Mouse (Mus musculus): ENCODE measurements around the gene Mrtfb. TPM values are rescaled to one million over a fixed set of nuclear protein-coding genes. Genes with fewer than 3 reads are reported as not detected.

Gene Mrtfb
- polyA plus RNA-seq, 1 experiment from 2014 or later: 11.6 TPM

DNA sequence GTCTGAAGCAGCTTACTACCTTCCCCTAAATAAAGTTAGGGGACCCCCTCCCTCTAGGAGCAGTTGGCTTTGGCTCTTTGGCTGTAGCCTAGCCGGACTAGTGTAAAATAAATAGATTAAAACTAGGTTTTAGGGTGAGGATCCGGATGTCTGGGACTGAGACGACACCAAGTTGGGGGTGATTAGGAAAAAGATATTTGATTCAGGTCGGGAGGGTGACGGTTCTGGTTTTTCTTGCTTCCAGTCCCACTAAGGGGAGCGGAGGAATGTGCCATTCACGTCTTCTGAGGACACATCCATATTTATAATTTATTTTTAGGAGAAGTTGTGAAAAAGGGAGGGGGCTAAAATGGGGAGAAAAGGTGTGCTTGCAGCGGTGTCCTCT lies 192.4 kb downstream of the Mrtfb start:
- ATAC-seq: no peak
- no peaks in the 10 kb centered on the region for H3K9me3 ChIP-seq (replicated peaks)
- WGBS: 10% methylated on average over 8 of the region's 8 CpGs
- H3K4me3 ChIP-seq: peak overlapping the region; percentile 69
- H3K27ac ChIP-seq: no peak overlapping the region
- peak overlapping the region; percentile 79 for H3K9ac ChIP-seq
- peaks cover 86% of the 10 kb centered on the region for H3K27me3 ChIP-seq
- H3K4me2 ChIP-seq: peak overlapping the region; percentile 98
- H3K4me1 ChIP-seq: peaks cover 69% of the 10 kb centered on the region
- no peaks in the 10 kb centered on the region for H3K36me3 ChIP-seq (ENCODE audit: poor library complexity, severe bottlenecking)

DNA sequence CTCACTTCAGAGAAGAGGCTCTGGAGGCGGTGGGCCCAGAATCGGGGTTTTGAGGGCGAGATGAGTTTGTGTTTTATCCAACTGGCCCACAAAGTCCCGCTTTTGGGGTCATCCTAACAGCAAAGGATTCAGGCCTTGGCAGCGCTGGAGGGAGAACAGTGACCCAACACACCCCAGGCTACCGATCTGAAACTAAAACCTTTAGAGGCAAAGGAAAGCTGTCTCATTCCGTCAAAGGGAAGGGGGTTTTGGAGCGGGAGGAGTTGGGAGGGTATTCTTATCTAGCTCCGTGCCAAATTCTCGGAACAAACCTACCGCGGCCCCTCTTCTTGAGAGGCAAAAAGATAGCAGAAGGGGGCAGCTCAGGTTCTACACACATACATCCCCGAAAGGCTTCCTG lies 193.2 kb downstream of the Mrtfb start:
- Histone ChIP-seq H3K9ac (no peak overlapping the region), H3K4me1 (peaks cover 77% of the 10 kb centered on the region), H3K9me3 (replicated peaks) (no peaks in the 10 kb centered on the region), H3K4me3 (no peak overlapping the region), H3K27me3 (peaks cover 83% of the 10 kb centered on the region), H3K27ac (no peak overlapping the region), H3K4me2 (peak overlapping the region; percentile 16; the same call in 1 of the 2 replicates), H3K36me3 (ENCODE audit: poor library complexity, severe bottlenecking) (no peaks in the 10 kb centered on the region)
- ATAC-seq: no peak
- WGBS: 11% methylated on average over 13 of the region's 13 CpGs

DNA sequence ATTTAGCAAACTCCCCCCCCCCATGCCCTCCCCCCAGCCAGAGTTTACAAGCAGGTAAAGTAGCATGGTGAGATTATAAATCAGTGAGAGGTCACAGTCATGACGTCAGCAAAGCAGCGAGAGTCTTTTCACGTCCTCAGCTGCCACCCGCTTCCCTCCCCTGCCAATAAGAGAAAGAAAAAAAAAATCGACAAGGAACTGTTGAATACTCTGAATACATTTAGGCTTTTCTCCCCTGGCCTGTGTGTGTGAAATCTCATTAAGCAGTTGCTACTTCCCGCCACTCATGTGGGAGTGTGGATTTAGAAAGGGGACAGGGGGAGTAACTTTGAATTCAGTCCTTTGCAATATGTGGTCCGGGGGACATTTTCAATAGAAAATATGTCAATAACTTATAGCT lies 194.6 kb downstream of the Mrtfb start:
- peaks cover 78% of the 10 kb centered on the region for H3K27me3 ChIP-seq
- ATAC-seq: no peak
- H3K27ac ChIP-seq: no peak overlapping the region
- no peaks in the 10 kb centered on the region for H3K36me3 ChIP-seq (ENCODE audit: poor library complexity, severe bottlenecking)
- no peak overlapping the region; the same call in 1 of the 2 replicates for H3K4me2 ChIP-seq
- H3K9me3 ChIP-seq (replicated peaks): no peaks in the 10 kb centered on the region
- 5% methylated on average over 7 of the region's 7 CpGs for WGBS
- H3K4me3 ChIP-seq: no peak overlapping the region
- H3K4me1 ChIP-seq: peaks cover 72% of the 10 kb centered on the region
- H3K9ac ChIP-seq: no peak overlapping the region

DNA sequence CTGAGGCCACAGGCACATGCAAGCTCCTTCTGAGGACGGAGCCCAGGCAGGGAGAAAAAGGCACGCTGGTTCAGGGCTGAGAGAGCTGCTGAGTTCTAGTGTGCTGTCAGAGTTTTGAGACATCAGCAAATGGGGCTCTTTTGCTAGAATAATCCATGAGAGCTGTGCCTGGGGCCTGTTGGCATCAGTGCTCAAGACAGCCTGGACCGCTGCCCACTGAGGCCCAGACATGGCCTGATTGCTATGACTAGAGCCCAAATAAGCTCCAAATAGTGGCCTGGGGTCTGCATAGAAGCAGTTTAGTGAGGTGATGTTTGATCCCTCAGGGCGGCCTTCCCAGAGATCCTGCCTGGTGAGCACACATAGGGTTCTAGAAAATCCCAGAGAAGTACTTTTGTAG lies 195.7 kb downstream of the Mrtfb start:
- Histone ChIP-seq H3K9ac (no peak overlapping the region), H3K9me3 (replicated peaks) (no peaks in the 10 kb centered on the region), H3K4me1 (peaks cover 64% of the 10 kb centered on the region)

DNA sequence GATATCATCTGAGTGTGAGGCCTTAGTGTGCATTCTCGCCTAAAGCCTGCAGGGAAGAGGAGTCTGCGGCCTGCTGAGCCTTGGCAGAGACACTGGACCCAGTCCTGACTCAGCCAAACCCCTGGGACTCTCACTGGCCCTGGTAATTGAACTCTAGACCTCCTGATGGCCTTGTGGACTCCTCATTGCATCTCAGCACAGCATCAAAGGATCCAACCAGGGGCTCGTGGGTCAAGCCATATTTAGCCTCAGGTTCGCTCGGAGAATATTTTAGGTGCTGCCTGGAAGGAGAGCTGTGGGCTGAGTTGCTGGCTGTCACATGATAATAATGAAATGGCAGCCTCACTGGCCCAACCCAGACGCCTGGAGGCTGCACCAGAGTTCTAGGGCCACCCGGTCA lies 196.4 kb downstream of the Mrtfb start:
- Histone ChIP-seq H3K36me3 (ENCODE audit: poor library complexity, severe bottlenecking) (no peaks in the 10 kb centered on the region), H3K4me3 (no peak overlapping the region), H3K9ac (no peak overlapping the region), H3K27me3 (peaks cover 79% of the 10 kb centered on the region), H3K9me3 (replicated peaks) (no peaks in the 10 kb centered on the region), H3K4me1 (peaks cover 61% of the 10 kb centered on the region), H3K27ac (no peak overlapping the region), H3K4me2 (no peak overlapping the region)
- WGBS: 88% methylated on average over 7 of the region's 7 CpGs
- no peak for ATAC-seq

More for the DNA sequence above, 195.7 kb downstream of the Mrtfb start:
- peaks cover 78% of the 10 kb centered on the region for H3K27me3 ChIP-seq
- no peak overlapping the region for H3K27ac ChIP-seq
- H3K4me3 ChIP-seq: no peak overlapping the region
- no peak overlapping the region for H3K4me2 ChIP-seq
- ATAC-seq: no peak
- no peaks in the 10 kb centered on the region for H3K36me3 ChIP-seq (ENCODE audit: poor library complexity, severe bottlenecking)
- 73% methylated on average over 4 of the region's 4 CpGs for WGBS

DNA sequence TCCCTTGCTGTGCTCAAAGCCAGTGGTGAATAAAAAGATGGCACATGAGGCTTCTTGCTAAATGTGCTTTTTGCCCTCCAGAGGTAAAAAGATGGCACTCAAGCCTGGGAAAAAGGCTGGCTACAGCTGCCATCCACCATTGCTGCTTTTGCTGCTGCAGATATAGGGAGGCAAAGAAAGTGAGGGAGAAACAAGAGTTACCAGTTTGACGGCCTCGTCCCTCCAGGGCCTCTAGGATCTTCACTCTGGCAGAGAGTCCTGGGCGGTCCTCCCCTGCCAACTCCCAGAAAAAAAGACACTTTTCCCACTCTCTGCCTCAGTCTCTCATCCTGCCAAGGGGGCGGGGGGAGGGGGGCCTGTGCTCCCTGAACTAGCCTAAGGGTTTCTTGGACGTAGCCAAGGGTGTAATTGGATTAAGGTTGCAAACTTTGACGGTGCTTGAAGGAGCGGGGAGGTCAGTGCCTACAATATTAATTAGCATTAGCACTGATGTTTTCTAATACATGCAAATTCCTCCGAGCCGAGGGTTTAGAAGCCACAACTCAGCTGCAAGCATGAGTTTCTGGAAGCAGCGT lies 197.8 kb downstream of the Mrtfb start:
- Histone ChIP-seq H3K4me2 (no peak overlapping the region), H3K4me3 (no peak overlapping the region), H3K27ac (no peak overlapping the region), H3K4me1 (peaks cover 47% of the 10 kb centered on the region), H3K36me3 (ENCODE audit: poor library complexity, severe bottlenecking) (no peaks in the 10 kb centered on the region), H3K27me3 (peaks cover 80% of the 10 kb centered on the region), H3K9me3 (replicated peaks) (no peaks in the 10 kb centered on the region), H3K9ac (no peak overlapping the region)
- peak; percentile 25 for ATAC-seq
- WGBS: 1% methylated on average over 10 of the region's 10 CpGs

DNA sequence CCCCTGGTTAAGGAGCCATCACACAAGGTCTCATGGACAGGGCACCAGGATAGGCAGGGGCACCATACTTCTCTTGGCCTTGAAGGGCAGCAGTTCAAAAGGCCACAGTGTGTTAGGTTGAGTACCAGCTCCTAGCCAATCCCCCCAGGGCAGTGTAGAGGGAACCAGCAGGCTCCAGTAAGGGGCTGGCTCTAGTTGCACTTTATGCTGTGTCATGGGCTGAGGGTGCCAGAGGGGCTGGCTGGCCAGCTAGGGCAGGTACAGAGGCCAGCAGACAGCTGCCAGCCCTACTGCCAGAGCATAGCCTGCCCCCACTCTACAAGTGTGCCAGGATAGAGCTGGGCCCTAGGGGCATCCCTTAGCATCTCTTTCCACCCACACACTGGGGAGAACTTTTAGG lies 199.3 kb downstream of the Mrtfb start:
- no peak for ATAC-seq
- no peak overlapping the region for H3K4me2 ChIP-seq
- no peaks in the 10 kb centered on the region for H3K36me3 ChIP-seq (ENCODE audit: poor library complexity, severe bottlenecking)
- no peak overlapping the region for H3K27ac ChIP-seq
- peaks cover 33% of the 10 kb centered on the region for H3K4me1 ChIP-seq
- H3K27me3 ChIP-seq: peaks cover 68% of the 10 kb centered on the region
- H3K9me3 ChIP-seq (replicated peaks): no peaks in the 10 kb centered on the region
- no peak overlapping the region for H3K4me3 ChIP-seq
- no peak overlapping the region for H3K9ac ChIP-seq

DNA sequence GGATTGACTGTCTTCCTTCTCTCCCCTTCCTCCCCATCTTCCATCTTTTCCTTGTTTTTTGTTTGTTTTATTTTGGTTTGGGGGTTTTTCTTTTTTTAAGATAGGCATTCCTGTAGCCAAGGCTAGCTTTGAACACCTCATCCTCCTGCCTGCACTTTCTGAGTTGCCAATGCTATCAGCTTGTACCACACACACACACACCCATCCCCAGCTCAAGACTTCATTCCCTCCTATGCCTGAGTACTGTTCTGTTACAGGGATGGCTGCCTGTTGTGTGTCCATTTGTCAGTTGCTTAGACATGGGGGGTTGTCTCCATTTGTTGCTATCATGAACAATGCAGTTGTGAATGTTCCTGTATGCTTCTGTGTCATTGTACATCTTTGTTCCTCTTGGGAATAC lies 202.3 kb downstream of the Mrtfb start:
- no peak for ATAC-seq
- H3K4me3 ChIP-seq: no peak overlapping the region
- H3K27ac ChIP-seq: no peak overlapping the region

DNA sequence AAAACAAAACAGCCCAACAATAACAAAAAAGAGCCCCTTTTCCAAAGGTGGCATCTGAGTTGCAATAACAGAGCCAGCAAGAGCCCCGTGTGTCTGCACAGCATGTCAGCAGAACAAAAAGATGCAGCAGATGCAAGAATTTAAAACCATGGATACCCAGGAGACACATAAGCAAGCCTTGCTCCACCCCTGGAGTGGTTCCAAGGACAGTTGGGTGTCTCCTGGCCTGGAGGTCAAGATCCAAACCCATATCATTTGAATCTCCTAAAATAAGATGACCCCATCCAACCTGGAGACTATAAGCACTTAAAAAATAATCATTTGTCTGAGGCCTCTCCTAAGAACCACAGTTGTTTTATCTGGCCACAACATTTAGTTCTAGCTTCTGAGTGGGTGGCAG lies 203.8 kb downstream of the Mrtfb start:
- H3K4me3 ChIP-seq: no peak overlapping the region
- no peak overlapping the region for H3K27ac ChIP-seq

More for the DNA sequence above, 202.3 kb downstream of the Mrtfb start:
- H3K4me1 ChIP-seq: peaks cover 10% of the 10 kb centered on the region
- peaks cover 40% of the 10 kb centered on the region for H3K27me3 ChIP-seq
- no peak overlapping the region for H3K9ac ChIP-seq
- H3K4me2 ChIP-seq: no peak overlapping the region
- no peaks in the 10 kb centered on the region for H3K9me3 ChIP-seq (replicated peaks)
- no peaks in the 10 kb centered on the region for H3K36me3 ChIP-seq (ENCODE audit: poor library complexity, severe bottlenecking)

DNA sequence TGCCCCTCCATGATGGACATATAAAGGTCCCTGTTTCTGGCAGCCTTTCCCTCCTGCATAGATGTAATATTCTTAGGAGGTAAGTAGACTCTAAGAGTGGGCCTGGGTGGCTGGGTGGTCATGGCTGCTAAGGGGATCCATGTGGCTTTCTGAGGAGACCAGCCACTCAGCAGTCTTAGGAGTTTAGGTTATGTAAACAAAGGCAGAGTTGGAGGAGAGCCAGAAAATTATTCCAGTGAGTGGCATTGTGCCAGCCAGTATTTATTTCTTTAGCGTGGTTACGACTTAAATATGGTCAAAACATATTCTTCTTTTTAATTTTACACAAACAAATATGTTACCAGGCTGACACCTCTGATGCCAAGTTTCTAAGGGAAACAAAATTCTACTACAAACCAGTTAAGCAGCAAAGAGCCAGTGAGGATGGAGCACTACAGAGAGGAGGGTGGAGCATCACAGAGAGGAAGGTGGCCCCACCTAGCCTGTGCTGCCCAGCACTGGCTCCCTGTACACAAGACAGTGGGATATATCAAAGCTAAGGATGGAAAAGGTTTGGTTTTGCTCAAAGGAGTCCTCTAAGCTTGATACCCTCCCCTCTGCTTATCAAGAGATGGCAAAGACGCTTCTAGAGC lies 204.6 kb downstream of the Mrtfb start:
- Histone ChIP-seq H3K9ac (no peak overlapping the region), H3K4me1 (no peaks in the 10 kb centered on the region), H3K9me3 (replicated peaks) (no peaks in the 10 kb centered on the region), H3K36me3 (ENCODE audit: poor library complexity, severe bottlenecking) (no peaks in the 10 kb centered on the region), H3K27me3 (peaks cover 31% of the 10 kb centered on the region), H3K27ac (no peak overlapping the region), H3K4me2 (no peak overlapping the region), H3K4me3 (no peak overlapping the region)
- 53% methylated on average over 3 of the region's 3 CpGs for WGBS
- ATAC-seq: peak; percentile 63; the same call in 1 of the 2 replicates

More for the DNA sequence above, 203.8 kb downstream of the Mrtfb start:
- Histone ChIP-seq H3K4me2 (no peak overlapping the region), H3K9me3 (replicated peaks) (no peaks in the 10 kb centered on the region), H3K36me3 (ENCODE audit: poor library complexity, severe bottlenecking) (no peaks in the 10 kb centered on the region), H3K27me3 (peaks cover 39% of the 10 kb centered on the region), H3K4me1 (no peaks in the 10 kb centered on the region), H3K9ac (no peak overlapping the region)
- ATAC-seq: no peak
- 60% methylated on average over 1 of the region's 1 CpGs for WGBS

DNA sequence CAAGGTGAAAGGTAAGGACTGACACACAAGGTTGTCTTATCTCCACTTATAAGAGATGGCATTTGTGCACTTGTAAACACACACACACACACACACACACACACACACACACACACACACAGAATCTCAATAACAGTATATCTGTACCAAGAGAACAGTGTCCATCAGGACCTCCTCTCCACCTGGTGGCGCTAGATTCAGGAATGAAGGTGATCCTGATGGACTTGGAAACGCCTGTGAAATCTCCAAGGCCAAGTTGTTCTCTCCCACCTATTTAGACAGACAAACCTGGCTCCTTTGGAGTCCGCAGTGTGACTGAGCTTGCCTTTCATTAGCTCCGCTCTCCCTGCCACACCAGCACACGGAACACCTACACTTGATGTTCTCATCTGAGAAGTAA lies 208.4 kb downstream of the Mrtfb start:
- H3K4me1 ChIP-seq: no peaks in the 10 kb centered on the region
- 75% methylated on average over 5 of the region's 5 CpGs for WGBS
- H3K9ac ChIP-seq: no peak overlapping the region
- H3K27ac ChIP-seq: no peak overlapping the region
- no peak overlapping the region for H3K4me3 ChIP-seq
- no peaks in the 10 kb centered on the region for H3K27me3 ChIP-seq
- H3K4me2 ChIP-seq: no peak overlapping the region
- no peaks in the 10 kb centered on the region for H3K36me3 ChIP-seq (ENCODE audit: poor library complexity, severe bottlenecking)
- no peak for ATAC-seq
- no peaks in the 10 kb centered on the region for H3K9me3 ChIP-seq (replicated peaks)

Data from forebrain, embryonic 13.5 days (tissue).